Mouse (Mus musculus) brown adipose tissue, adult 24 weeks (tissue): ENCODE results near the gene Akap6. TPM values are rescaled to one million over a fixed set of nuclear protein-coding genes. Genes with fewer than 3 reads are reported as not detected.

Experiments
- H3K27ac ChIP-seq: fragments of 200-500 bp; replicated peaks from 2 replicates; pipeline ENCODE4 v1.5.1; 2012; ENCODE audit warnings: low read depth, mild to moderate bottlenecking, low read length
- H3K4me1 ChIP-seq: fragments of 200-500 bp; 2 replicates; pipeline ENCODE4 v1.6.1; 2012; ENCODE audit warnings: low read length, mixed read lengths; ENCODE audit not compliant: control insufficient read depth, insufficient read depth, insufficient read length
- H3K4me3 ChIP-seq: fragments of 200-500 bp; 2 replicates; pipeline ENCODE4 v1.5.1; 2012; ENCODE audit warnings: low read depth, mild to moderate bottlenecking, low read length, moderate library complexity; ENCODE audit not compliant: insufficient read depth
- polyA plus RNA-seq: library from polyadenylated mRNA; stranded (reverse); fragments of >200 nt; gene quantifications from 2 replicates; pipeline ENCODE4 v1.2.4, GENCODE M21; 2012; ENCODE audit not compliant: missing spikeins, insufficient read depth, insufficient read length

Gene Akap6
- 0.29 and 0.48 TPM in 2 replicates for polyA plus RNA-seq

DNA sequence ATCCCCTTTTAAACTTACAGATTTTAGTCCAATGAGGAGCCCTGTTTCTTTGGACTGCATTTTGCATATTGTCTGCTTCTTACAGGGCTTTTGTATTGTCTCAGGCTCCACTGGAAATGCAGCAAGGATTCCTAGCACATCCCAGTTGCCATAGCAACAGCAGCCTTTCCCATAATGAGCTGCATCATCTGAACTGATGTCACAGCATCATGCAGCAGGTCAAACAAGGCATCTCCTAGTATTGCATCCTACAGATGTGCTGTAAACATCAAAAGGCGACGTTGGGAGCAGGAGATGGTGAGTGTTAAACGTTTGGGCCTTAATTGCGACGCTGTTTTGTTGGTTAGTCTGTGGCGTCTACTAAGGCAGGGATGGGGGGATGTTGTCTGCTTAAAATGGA lies at the start of gene Akap6:
Akap6 (plus strand) TSS at position 238 of the 400 bp plus-strand sequence.
- Histone ChIP-seq H3K4me1 (no peaks in the 10 kb centered on the region), H3K4me3 (no peak within 1 kb of the TSS), H3K27ac (no peak within 1 kb of the TSS)

DNA sequence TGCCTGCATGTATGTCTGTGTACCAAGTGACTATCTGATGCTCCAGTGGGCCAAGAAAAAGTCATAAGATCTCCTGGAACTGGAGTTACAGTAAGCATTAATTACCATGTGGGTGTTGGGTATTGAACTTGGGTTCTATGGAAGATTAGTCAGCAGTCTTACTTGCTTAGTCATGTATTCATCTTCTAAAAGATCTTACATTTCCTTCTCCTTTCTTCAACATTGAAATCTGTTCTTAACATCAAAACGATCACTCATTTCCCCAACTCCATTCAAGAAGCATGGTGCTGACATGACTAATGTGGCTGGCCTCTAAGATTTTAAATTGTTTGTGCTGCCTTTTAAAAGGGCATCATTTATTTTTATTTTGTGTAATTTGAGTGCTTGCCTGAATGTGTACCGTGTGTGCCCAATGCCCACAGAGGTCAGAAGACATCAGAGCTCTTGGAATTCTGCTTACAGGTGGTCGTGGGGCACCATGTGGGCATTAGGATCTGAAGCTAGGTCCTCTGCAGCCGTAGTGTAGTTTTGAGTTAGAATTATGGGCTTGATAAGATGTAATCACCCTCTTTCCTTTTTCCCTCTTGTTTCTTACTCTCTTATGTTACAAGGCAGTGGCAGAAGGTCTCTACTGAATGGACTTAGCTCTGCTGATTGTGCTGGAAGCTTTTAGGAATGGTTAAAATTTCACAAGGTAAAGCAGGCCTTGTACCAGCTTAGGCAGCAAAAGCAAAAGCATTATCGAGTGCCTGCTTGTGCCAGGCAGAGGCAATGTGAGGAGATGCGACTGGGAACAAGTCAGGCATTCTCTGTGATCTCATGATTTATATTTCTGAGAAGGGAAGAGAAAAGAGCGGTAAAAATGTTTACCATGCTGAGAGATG lies 36.0 kb upstream of the Akap6 start:
- H3K4me3 ChIP-seq: no peak overlapping the region
- H3K27ac ChIP-seq: no peak overlapping the region
- H3K4me1 ChIP-seq: no peaks in the 10 kb centered on the region

DNA sequence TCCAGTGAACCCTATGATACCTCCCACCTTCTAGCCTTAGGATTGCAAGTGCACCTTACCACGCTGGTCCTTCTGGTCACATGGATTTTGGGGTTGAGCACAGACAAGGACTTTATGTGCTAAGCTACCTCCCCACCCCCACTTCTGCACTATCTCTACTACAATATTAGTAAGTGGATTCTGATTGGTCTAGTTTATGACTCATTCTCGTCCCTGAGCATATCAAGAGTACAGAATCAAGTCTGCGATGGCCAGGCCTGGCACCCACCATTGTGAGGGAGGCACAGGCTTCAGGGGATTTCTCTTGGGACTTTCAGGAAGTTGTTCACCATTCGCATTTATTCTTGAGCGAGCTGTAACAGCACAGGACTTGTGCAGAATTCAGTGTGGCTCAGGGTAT lies 34.2 kb upstream of the Akap6 start:
- no peak overlapping the region for H3K4me3 ChIP-seq
- no peak overlapping the region for H3K27ac ChIP-seq
- H3K4me1 ChIP-seq: no peaks in the 10 kb centered on the region

- H3K27ac ChIP-seq: no peak overlapping the region
- no peaks in the 10 kb centered on the region for H3K4me1 ChIP-seq
- H3K4me3 ChIP-seq: no peak overlapping the region
These were observed 27.7 kb upstream of the Akap6 start for GRCm38 (mm10) chr12:52671436-52671835.

- Histone ChIP-seq H3K4me1 (no peaks in the 10 kb centered on the region), H3K27ac (no peak overlapping the region), H3K4me3 (no peak overlapping the region)
These were observed 27.2 kb upstream of the Akap6 start for GRCm38 (mm10) chr12:52671943-52672342.

- Histone ChIP-seq H3K27ac (no peak overlapping the region), H3K4me3 (no peak overlapping the region), H3K4me1 (no peaks in the 10 kb centered on the region)
These were observed 25.7 kb upstream of the Akap6 start for GRCm38 (mm10) chr12:52673361-52673960.

DNA sequence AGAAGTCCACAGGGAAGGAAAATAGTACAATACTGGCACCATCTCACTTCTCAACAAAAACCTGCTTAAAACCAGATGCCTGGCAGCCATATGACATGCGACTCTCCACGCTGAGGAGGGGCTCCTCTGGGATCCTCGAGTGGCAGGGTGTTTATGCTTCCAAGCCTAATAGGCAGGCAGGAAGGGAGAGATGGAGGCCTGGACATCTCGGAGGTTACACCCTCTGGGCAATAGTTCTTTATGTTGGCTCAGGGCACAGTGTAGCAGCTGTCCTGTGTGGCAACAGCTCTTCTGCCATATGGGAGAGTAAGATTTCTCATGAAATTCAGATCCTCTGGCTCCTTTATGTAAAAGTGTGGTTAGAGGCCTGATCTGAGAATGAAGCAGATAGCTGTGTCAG lies 24.2 kb upstream of the Akap6 start:
- Histone ChIP-seq H3K4me1 (no peaks in the 10 kb centered on the region), H3K27ac (no peak overlapping the region), H3K4me3 (no peak overlapping the region)

DNA sequence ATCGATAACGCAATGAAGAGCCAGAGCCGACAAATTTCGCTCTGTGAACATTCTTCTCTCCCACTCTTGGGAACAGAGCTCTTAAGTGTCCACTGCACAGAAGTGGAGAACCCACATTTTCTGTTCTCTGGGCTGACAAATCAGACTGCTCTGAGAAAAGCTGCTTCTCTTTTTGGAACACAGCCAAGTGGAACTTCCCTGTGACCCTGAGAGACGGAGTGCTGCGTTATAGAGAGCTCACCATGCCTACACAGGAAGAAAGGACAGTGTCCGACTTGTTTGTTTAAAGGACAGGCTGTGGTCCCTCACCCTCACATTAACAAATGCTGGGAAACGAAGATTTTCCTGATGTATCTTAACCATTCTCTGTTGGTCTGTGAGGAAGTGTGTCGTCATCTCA lies 11.8 kb upstream of the Akap6 start:
- H3K27ac ChIP-seq: no peak overlapping the region

DNA sequence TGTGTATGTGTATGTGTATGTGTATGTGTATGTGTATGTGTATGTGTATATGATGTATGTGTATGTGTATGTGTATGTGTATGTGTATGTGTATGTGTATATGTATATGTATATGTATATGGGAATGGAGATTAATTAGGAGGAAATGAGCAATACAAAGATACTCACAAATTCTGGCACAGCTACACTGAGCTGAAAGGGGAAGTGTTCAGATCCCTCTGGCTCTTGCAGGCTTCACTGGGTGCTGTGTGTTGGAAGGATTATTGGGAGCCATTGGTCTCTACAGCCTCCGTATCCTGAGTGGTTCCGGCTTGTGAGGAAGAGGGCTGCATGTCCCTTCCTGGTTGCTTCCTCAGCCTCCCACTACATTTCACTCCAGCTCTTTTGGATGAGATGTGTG lies 10.5 kb upstream of the Akap6 start:
- Histone ChIP-seq H3K4me1 (no peaks in the 10 kb centered on the region), H3K4me3 (no peak overlapping the region), H3K27ac (no peak overlapping the region)

More for the DNA sequence above, 11.8 kb upstream of the Akap6 start:
- Histone ChIP-seq H3K4me1 (no peaks in the 10 kb centered on the region), H3K4me3 (no peak overlapping the region)

- no peak overlapping the region for H3K4me3 ChIP-seq
- no peaks in the 10 kb centered on the region for H3K4me1 ChIP-seq
- no peak overlapping the region for H3K27ac ChIP-seq
These were observed 7.6 kb upstream of the Akap6 start for GRCm38 (mm10) chr12:52691552-52691951.

DNA sequence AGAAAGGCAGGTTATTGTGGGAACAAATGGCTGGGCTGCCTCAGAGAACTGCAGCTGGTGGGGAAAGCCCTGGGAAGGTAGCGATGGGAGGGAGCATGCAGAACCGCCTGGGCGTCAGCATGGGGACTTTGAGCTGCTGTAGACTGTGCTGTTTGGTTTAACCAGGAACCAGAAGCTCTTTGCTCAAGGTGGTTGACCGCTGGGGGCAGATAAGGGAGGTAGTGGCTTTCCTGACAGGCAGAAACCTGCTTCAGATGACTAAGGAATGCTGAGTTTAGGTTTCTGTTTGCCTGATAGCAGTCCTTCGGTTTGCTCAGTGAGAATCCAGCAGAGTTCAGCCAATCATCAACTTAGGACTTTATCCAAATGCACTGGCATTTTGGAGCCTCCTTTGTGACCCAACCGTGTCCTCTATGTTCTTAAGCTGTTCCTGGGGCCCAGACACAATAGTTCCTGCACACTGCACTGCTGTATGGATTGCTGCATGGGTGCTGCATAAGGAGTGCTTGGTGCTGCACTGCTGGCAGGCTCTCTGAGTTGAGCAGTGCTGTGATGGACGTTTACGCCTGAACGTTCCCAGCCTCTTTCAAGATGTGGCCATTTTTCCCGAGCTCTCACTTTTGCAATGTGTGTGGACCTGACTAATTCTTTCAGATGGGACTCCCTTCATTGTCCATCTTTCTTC lies 6.8 kb upstream of the Akap6 start:
- H3K4me1 ChIP-seq: no peaks in the 10 kb centered on the region
- no peak overlapping the region for H3K4me3 ChIP-seq
- H3K27ac ChIP-seq: no peak overlapping the region

DNA sequence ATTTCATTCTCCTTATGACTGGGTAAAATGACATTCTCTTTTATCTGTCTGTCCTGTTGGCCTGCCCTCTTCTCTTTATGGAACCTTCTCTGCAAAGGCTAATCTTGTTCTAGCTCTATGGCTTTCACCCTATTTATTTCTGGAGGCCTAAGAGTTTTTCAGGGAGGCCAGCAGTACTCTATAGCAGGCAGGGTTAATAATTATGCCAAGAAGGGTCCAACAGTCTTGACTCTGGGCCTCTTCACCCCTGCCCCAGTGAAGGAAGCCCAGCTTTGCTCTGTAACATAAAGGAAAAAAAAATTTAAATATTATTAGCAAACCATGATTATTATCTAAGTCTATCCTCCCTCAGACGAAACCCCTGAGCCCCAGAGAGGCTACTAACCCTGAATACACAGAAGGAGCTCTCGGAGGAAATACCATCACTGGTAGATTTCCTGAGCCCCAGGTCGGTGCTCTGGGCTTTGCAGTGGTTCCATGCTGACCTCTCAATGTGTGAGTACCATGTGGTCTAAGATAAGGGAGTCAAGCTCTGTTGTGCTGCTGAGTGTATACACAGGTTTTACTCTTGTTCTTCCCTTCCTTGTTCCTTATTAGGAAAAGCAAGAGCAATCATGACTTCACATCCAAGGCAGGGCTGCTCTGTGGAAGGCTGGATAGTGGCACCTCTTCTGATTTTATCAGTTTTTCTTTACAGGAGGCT lies 1.6 kb upstream of the Akap6 start:
- no peaks in the 10 kb centered on the region for H3K4me1 ChIP-seq
- no peak overlapping the region for H3K27ac ChIP-seq
- H3K4me3 ChIP-seq: no peak overlapping the region

GRCm38 (mm10) chr12:52698276-52698930 lies 780 bp upstream of the Akap6 start:
- Histone ChIP-seq H3K27ac (no peak overlapping the region), H3K4me1 (no peaks in the 10 kb centered on the region), H3K4me3 (no peak overlapping the region)

- Histone ChIP-seq H3K27ac (no peak overlapping the region), H3K4me1 (no peaks in the 10 kb centered on the region), H3K4me3 (no peak overlapping the region)
These were observed 946 bp downstream of the Akap6 start for GRCm38 (mm10) chr12:52699961-52700696.
